Mouse (Mus musculus) neural tube, embryonic 12.5 days (tissue): ENCODE measurements at regions not wholly inside any gene's neighbourhood (a gene's known extent, or its start where the extent isn't known, plus 50 kb on each side); places are given as distances from the start of the nearest gene placed in this dataset.

ENCODE experiments used
- ATAC-seq: fragments of 200-750 bp; cut with Nextera tagmentation; 2 replicates; pipeline ENCODE4 v1.8.0; 2017; ENCODE audit warnings: low read depth, mild to moderate bottlenecking, moderate TSS enrichment, moderate library complexity; ENCODE audit not compliant: low FRiP score
- H3K27ac ChIP-seq: fragments of 300-500 bp; sonication (generic); 2 replicates; pipeline ENCODE4 v1.5.1; 2016
- H3K27me3 ChIP-seq: fragments of 300-500 bp; sonication (generic); replicated peaks from 2 replicates; pipeline ENCODE4 v1.6.1; 2016; ENCODE audit warnings: mild to moderate bottlenecking
- H3K36me3 ChIP-seq: fragments of 300-500 bp; sonication (generic); 2 replicates; pipeline ENCODE4 v1.6.1; 2016; ENCODE audit warnings: mild to moderate bottlenecking
- H3K4me1 ChIP-seq: fragments of 300-500 bp; sonication (generic); 2 replicates; pipeline ENCODE4 v1.6.1; 2016
- H3K4me2 ChIP-seq: fragments of 300-500 bp; sonication (generic); replicated peaks from 2 replicates; pipeline ENCODE4 v1.6.1; 2016; ENCODE audit warnings: mild to moderate bottlenecking
- H3K4me3 ChIP-seq: fragments of 300-500 bp; sonication (generic); 2 replicates; pipeline ENCODE4 v1.5.1; 2016
- H3K9ac ChIP-seq: fragments of 300-500 bp; sonication (generic); 2 replicates; pipeline ENCODE4 v1.6.1; 2016; ENCODE audit warnings: mild to moderate bottlenecking
- H3K9me3 ChIP-seq: fragments of 300-500 bp; sonication (generic); 2 replicates; pipeline ENCODE4 v1.6.1; 2016; ENCODE audit warnings: mild to moderate bottlenecking
- WGBS: fragments of 180-500 bp; shearing (Covaris S2); methylation state at CpG from one replicate; pipeline ENCODE4 v1.1.7; 2016; 5-methylcytosine and 5-hydroxymethylcytosine counted together

GRCm38 (mm10) chr9:117904621-117905020 lies 135.7 kb upstream of the Azi2 start:
- Histone ChIP-seq H3K4me2 (no peak overlapping the region), H3K4me1 (no peaks in the 10 kb centered on the region), H3K36me3 (no peaks in the 10 kb centered on the region), H3K27ac (no peak overlapping the region), H3K9me3 (no peaks in the 10 kb centered on the region), H3K4me3 (no peak overlapping the region), H3K27me3 (no peaks in the 10 kb centered on the region), H3K9ac (no peak overlapping the region)
- WGBS: 93% methylated on average over 8 of the region's 8 CpGs
- no peak for ATAC-seq

GRCm38 (mm10) chr9:117903025-117903424 lies 137.3 kb upstream of the Azi2 start:
- no peaks in the 10 kb centered on the region for H3K36me3 ChIP-seq
- ATAC-seq: 0 out of 2 replicates have a peak, but pooled peaks have one; percentile 21
- H3K9me3 ChIP-seq: no peaks in the 10 kb centered on the region
- no peak overlapping the region for H3K9ac ChIP-seq
- H3K4me2 ChIP-seq: no peak overlapping the region
- WGBS: 57% methylated on average over 4 of the region's 4 CpGs
- no peak overlapping the region for H3K4me3 ChIP-seq
- no peaks in the 10 kb centered on the region for H3K27me3 ChIP-seq
- H3K27ac ChIP-seq: no peak overlapping the region
- no peaks in the 10 kb centered on the region for H3K4me1 ChIP-seq

GRCm38 (mm10) chr9:117902239-117902939 lies 137.9 kb upstream of the Azi2 start:
- no peaks in the 10 kb centered on the region for H3K36me3 ChIP-seq
- ATAC-seq: no peak
- H3K27ac ChIP-seq: no peak overlapping the region
- H3K4me1 ChIP-seq: no peaks in the 10 kb centered on the region
- no peak overlapping the region for H3K4me3 ChIP-seq
- 90% methylated on average over 20 of the region's 20 CpGs for WGBS
- H3K9ac ChIP-seq: no peak overlapping the region
- H3K27me3 ChIP-seq: no peaks in the 10 kb centered on the region
- H3K4me2 ChIP-seq: no peak overlapping the region
- H3K9me3 ChIP-seq: no peaks in the 10 kb centered on the region

- ATAC-seq: no peak
- Histone ChIP-seq H3K36me3 (no peaks in the 10 kb centered on the region), H3K9me3 (no peaks in the 10 kb centered on the region), H3K4me2 (no peak overlapping the region), H3K27me3 (no peaks in the 10 kb centered on the region), H3K4me1 (no peaks in the 10 kb centered on the region), H3K9ac (no peak overlapping the region), H3K4me3 (no peak overlapping the region), H3K27ac (no peak overlapping the region)
- WGBS: 81% methylated on average over 12 of the region's 12 CpGs
Observed at GRCm38 (mm10) chr9:117900631-117901030, 139.7 kb upstream of the Azi2 start.

GRCm38 (mm10) chr9:117896517-117896916 lies 143.8 kb upstream of the Azi2 start:
- Histone ChIP-seq H3K4me2 (no peak overlapping the region), H3K36me3 (no peaks in the 10 kb centered on the region), H3K27me3 (no peaks in the 10 kb centered on the region), H3K27ac (no peak overlapping the region), H3K4me3 (no peak overlapping the region), H3K9ac (no peak overlapping the region), H3K4me1 (no peaks in the 10 kb centered on the region), H3K9me3 (no peaks in the 10 kb centered on the region)
- no peak for ATAC-seq
- whole genome bisulfite sequencing: 80% methylated on average over 8 of the region's 8 CpGs

DNA sequence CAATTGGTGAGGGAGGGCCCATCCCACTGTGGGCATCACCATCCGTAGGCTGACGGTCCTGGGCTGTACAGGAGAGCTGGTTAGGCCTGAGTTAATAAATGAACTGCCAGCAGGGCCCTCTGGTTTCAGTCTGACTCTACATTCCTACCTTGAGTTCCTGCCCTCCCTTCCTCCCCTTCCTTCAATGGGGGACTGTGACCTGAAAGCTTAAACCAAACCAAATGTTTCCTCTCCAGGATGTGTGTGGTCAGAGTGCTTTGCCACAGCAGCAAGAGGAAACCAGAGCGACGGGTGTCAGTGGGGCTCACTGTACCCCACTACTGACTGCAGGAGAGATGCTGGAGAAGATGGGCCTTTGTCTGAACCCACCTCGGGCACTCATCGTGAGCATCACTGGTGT lies 147.7 kb upstream of the Azi2 start:
- no peak for ATAC-seq
- Histone ChIP-seq H3K4me3 (no peak overlapping the region), H3K9me3 (no peaks in the 10 kb centered on the region), H3K4me2 (no peak overlapping the region), H3K36me3 (no peaks in the 10 kb centered on the region), H3K27me3 (no peaks in the 10 kb centered on the region), H3K9ac (no peak overlapping the region), H3K27ac (no peak overlapping the region), H3K4me1 (no peaks in the 10 kb centered on the region)
- 85% methylated on average over 6 of the region's 6 CpGs for WGBS

DNA sequence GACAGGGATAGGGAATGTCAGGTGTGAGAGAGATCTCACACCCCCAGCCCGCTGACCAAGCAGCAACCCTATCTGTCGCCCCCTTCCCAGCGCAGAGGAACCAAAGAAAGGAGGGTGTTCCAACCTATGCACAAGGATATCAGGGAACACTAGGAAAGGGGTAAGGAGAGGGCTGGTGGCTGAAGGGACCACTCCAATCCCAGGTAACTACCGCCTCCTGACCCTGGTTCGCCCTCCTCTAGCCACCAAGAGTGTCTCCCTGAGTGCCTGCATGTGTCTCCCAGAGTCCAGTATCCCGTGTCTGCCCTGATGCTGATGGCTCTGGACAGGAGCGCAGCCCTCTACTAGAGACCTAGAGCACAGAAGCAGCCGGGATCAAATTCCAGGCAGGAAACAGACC lies 167.1 kb upstream of the Azi2 start:
- Histone ChIP-seq H3K27ac (no peak overlapping the region), H3K4me2 (peak overlapping the region; percentile 95), H3K27me3 (peaks cover 15% of the 10 kb centered on the region; the same call in 1 of the 2 replicates), H3K9ac (peak overlapping the region; percentile 67), H3K9me3 (no peaks in the 10 kb centered on the region), H3K36me3 (no peaks in the 10 kb centered on the region), H3K4me3 (peak overlapping the region; percentile 59), H3K4me1 (peaks cover 15% of the 10 kb centered on the region)
- WGBS: 33% methylated on average over 8 of the region's 8 CpGs
- ATAC-seq: 0 out of 2 replicates have a peak, but pooled peaks have one; percentile 6

DNA sequence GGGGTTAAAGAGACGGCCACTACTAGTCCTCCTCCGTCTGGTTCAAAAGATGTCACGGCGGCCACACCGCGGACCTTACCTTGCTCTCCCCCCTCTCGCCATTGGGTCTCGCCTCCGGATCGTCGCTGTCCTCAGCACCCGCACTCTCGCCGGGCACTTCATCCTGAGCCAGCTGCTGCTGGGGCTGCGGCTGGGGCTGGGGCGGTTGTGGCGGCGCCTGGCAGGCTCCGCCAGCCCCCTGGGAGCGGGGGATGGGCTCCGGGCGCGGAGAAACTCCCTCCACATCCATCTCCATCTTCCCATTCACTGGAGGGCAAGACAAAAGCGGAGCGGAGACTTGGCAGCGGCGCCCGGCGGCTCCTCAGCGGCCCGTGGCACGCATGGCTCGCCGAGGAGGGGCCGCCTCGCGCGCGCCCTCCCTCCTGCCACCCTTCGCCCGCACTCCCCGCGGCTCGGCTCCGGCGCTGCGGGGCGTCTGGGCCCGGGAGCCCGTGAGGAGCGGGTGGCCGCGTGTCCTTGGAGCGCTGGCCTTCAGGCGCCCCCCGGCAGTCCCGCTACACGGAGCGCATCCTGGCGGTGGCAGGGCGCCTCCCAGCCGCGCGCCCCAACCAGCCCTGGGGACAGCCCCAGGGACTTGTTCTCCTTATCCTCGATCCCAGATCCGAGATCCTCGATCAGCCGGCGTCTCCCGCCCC lies 167.8 kb upstream of the Azi2 start:
- Histone ChIP-seq H3K4me2 (peak overlapping the region; percentile 95), H3K4me1 (peaks cover 15% of the 10 kb centered on the region), H3K9me3 (no peaks in the 10 kb centered on the region), H3K27ac (peak overlapping the region; percentile 42), H3K27me3 (peaks cover 15% of the 10 kb centered on the region; the same call in 1 of the 2 replicates), H3K36me3 (no peaks in the 10 kb centered on the region), H3K9ac (peak overlapping the region; percentile 67), H3K4me3 (peak overlapping the region; percentile 59)
- ATAC-seq: peak; percentile 89
- under 1% methylated on average over 69 of the region's 70 CpGs for WGBS

DNA sequence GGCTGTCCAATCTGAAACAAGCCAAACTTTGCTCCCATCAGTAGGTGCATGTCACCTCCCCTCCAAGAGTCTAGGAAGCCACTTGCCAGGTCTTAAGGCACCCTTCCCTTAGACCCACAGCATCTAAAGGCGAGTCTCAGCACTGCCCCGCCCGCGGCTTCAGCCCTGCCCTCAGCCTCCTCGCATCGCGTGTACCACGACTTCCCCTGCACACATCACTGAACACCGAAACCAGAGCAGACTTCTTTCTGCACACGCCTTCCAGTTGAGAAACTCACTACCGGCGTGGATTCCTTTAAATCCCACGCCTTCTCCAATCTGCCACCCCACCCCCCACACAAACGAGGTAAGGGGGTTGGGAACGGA lies 168.3 kb upstream of the Azi2 start:
- peaks cover 15% of the 10 kb centered on the region; the same call in 1 of the 2 replicates for H3K27me3 ChIP-seq
- peak overlapping the region; percentile 67 for H3K9ac ChIP-seq
- no peaks in the 10 kb centered on the region for H3K36me3 ChIP-seq
- peak overlapping the region; percentile 59 for H3K4me3 ChIP-seq
- H3K27ac ChIP-seq: no peak overlapping the region
- H3K4me2 ChIP-seq: peak overlapping the region; percentile 95
- ATAC-seq: peak; percentile 72
- WGBS: 1% methylated on average over 15 of the region's 15 CpGs
- no peaks in the 10 kb centered on the region for H3K9me3 ChIP-seq
- peaks cover 15% of the 10 kb centered on the region for H3K4me1 ChIP-seq

DNA sequence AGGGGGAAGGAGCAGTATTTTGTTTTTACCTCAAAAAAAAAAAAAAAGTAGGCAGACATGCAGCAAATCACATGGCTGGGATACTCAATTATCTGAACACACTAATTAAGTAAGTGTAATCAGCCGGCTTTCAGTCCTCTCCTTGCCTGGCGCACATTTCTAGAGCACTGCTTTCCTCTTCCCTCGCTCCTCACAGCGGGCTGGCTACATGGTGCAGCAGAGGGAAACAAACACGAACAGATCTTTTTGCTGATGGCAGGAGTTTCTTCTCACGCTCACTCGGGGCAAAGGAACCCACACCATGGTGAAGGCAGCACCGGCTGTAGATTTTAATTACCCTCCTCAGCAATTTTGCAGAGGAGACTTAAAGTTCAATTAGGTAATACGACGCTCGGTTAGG lies 169.7 kb upstream of the Azi2 start:
- peaks cover 15% of the 10 kb centered on the region for H3K4me1 ChIP-seq
- peaks cover 15% of the 10 kb centered on the region; the same call in 1 of the 2 replicates for H3K27me3 ChIP-seq
- H3K27ac ChIP-seq: no peak overlapping the region
- 48% methylated on average over 11 of the region's 11 CpGs for WGBS
- H3K9ac ChIP-seq: no peak overlapping the region
- peak overlapping the region; percentile 95 for H3K4me2 ChIP-seq
- H3K36me3 ChIP-seq: no peaks in the 10 kb centered on the region
- no peaks in the 10 kb centered on the region for H3K9me3 ChIP-seq
- H3K4me3 ChIP-seq: no peak overlapping the region; the same call in 1 of the 2 replicates
- ATAC-seq: no peak

- Histone ChIP-seq H3K4me3 (no peak overlapping the region), H3K9me3 (no peaks in the 10 kb centered on the region), H3K27me3 (no peaks in the 10 kb centered on the region), H3K9ac (no peak overlapping the region), H3K4me2 (no peak overlapping the region), H3K27ac (no peak overlapping the region), H3K36me3 (no peaks in the 10 kb centered on the region), H3K4me1 (peaks cover 6% of the 10 kb centered on the region; the same call in 1 of the 2 replicates)
- WGBS: 97% methylated on average over 3 of the region's 3 CpGs
- ATAC-seq: no peak
Observed at GRCm38 (mm10) chr9:117863944-117864343, 176.4 kb upstream of the Azi2 start.

GRCm38 (mm10) chr9:117863318-117863717 lies 177.0 kb upstream of the Azi2 start:
- no peak for ATAC-seq

More at GRCm38 (mm10) chr9:117863318-117863717, 177.0 kb upstream of the Azi2 start:
- 88% methylated on average over 6 of the region's 6 CpGs for WGBS
- Histone ChIP-seq H3K27ac (no peak overlapping the region), H3K9ac (no peak overlapping the region), H3K9me3 (no peaks in the 10 kb centered on the region), H3K27me3 (no peaks in the 10 kb centered on the region), H3K4me2 (no peak overlapping the region), H3K4me1 (peaks cover 6% of the 10 kb centered on the region; the same call in 1 of the 2 replicates), H3K36me3 (no peaks in the 10 kb centered on the region), H3K4me3 (no peak overlapping the region)
